Mouse (Mus musculus): ENCODE measurements around the gene Ell3.
"Not testable (repeated sequence)": the region's sequence is repeated elsewhere in the genome, so short reads cannot be mapped to it uniquely, and the experiment has no call there.

Gene Ell3

DNA sequence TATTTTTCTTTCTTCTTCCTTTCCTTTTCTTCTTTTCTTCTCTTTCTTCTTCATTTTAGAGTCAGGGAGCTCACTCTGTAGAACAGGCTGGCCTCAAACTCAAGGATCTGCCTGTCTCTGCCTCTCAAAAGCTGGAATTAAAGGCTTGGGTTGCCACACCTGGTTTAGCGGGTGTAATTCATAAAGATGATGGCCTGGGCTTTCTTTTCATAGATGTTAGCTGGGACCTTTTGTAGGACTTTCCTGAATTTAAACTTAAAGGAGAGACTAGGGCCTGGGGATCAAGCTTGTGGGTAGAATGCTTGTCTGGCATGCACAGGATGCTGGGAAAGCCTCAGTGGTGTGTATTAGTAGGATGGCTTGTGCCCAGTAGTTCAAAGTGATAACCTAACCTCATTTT, at the start of gene Ell3:
Ell3 (minus strand) TSS at position 101 of the 400 bp plus-strand sequence.
- DNase-seq (ENCODE audit: low read depth, low spot score): no peak

DNA sequence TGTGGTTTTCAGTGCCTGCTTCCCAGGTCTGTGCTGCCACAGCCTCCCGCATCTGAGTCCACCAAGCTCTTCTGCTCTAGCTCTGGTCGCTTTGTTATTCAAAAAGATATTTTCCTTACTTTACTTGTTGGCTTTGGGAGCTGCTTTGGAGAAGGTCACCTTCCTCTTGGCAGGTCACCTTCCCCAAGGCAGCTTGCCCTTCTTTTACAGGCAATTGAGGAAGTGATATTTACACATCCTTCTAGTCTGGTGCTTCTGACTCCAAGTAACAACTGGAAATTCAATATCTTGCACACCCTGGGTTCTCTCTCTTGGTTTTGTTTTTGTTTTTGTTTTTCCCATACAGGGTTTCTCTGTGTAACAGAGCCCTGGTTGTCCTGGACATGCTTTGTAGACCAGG, 40.3 kb upstream of the Ell3 start:
- DNase-seq (ENCODE audit: low read depth, low spot score): not testable (repeated sequence)

DNA sequence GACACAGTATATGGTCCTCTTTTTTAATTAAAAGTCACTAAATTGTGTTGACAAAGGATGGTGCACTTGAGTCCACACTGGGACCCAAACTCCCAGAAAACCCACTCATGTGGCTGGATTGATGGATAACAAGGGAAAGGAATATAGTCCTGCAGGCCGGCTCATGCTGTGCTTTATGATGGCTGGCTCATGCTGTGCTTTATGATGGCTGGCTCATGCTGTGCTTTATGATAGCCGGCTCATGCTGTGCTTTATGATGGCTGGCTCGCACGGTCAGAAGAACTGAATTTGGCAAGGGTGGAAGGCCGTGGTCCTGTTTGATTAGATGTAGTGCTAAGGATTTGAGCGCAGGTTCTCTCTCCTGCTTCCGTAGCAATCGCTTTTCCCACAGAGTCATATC, 39.5 kb upstream of the Ell3 start:
- no peak for DNase-seq (ENCODE audit: low read depth, low spot score)

DNA sequence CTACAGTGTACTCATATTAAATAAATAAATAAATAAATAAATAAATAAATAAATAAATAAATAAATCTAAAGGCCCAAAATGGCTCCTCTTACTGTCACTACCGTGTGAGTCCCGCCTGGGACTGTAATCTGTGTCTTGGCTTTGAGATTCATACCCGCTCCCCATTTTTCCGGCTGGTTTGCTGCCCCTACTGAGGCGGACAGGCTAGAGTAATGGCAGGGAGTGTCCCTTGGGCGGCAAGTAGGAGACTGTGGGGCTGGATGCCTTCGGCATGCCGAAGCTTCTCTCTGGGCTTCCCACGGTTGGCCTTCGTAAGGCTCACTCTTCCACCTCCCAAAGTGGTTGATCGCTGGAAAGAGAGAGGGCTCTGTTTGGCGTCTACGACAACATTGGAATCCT, 36.8 kb upstream of the Ell3 start:
- not testable (repeated sequence) for DNase-seq (ENCODE audit: low read depth, low spot score)

DNA sequence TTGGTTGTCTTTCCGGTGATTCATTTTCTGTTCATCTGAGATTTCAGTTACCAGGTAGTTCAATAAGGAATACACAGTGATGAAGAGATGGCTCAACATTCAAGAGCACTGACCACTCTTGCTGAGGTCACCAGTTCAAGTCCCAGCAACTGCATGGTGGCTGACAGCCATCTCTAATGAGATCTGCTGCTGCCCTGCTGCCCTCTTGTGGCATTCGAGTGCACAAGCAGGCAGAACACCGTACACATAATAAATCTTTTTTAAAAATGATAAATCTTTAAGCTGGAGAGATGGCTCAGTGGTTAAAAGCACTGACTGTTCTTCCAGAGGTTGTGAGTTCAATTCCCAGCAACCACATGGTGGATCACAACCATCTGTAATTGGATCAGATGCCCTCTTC, 36.4 kb upstream of the Ell3 start:
- no peak for DNase-seq (ENCODE audit: low read depth, low spot score)

DNA sequence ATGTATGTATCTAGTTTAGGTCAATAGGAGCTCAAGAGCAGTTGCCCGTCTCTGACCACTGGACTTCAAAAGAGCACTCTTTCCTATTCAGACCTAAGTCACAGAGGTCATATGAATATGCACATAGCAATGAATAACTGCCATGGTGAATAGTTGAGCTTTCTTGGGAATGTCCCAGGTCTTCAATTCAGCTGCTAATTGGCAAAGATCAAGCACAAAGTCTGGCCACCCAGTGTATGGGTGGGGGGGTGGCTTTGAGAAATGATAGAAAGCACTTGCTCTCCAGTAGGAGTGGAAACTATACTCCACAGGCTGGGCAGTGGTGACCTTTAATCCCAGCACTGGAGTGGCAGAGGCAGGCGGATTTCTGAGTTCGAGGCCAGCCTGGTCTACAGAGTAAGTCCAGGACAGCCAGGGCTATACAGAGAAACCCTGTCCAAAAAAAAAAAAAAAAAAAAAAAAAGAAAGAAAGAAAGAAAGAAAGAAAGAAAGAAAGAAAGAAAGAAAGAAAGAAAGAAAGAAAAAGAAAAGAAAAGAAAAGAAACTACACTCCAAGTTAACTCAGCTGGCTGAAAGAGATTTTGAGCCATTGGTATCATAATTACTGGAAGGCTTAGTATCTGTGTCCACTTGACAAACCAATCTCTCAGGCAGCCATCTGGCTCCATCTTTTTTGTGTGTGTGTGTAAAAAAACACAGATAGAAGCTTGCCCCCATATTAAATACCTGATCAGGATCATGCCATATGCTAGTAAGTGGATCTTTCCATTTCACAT, 33.6 kb upstream of the Ell3 start:
- no peak for DNase-seq (ENCODE audit: low read depth, low spot score)

DNA sequence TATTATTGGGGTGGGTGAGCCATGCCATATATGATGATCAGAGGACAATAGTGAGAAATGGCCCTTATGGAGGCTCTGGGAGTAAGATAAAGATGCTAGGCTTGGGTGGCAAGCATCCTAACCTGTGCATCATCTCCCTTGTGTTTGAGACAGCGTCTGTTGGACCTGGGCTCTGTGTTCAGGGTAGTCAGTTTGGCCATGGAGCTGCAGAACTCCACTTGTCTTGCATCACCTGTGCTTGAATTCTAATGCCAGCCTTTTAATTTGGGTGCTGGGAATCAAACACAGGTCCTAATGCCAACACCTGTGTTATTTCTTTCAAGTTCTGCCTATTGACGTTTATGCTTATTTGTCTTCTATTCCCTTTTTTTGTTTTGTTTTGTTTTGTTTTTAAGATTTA, 31.2 kb upstream of the Ell3 start:
- DNase-seq (ENCODE audit: low read depth, low spot score): not testable (repeated sequence)

DNA sequence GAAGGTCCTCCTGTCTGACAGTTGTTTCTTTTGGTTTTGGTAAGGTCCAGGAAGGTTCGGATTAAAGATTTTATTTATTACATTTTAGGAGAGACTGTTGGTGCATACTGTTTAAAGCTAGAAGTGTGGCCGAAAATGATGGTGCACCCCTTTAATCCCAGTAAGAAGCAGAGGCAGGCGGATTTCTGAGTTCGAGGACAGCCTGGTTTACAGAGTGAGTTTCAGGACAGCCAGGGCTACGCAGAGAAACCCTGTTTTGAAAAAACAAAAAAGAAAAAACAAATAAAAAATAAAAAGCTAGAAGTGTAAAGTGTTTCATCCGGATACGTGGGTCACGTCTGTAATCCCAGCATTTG, 30.1 kb upstream of the Ell3 start:
- no peak for DNase-seq (ENCODE audit: low read depth, low spot score)

DNA sequence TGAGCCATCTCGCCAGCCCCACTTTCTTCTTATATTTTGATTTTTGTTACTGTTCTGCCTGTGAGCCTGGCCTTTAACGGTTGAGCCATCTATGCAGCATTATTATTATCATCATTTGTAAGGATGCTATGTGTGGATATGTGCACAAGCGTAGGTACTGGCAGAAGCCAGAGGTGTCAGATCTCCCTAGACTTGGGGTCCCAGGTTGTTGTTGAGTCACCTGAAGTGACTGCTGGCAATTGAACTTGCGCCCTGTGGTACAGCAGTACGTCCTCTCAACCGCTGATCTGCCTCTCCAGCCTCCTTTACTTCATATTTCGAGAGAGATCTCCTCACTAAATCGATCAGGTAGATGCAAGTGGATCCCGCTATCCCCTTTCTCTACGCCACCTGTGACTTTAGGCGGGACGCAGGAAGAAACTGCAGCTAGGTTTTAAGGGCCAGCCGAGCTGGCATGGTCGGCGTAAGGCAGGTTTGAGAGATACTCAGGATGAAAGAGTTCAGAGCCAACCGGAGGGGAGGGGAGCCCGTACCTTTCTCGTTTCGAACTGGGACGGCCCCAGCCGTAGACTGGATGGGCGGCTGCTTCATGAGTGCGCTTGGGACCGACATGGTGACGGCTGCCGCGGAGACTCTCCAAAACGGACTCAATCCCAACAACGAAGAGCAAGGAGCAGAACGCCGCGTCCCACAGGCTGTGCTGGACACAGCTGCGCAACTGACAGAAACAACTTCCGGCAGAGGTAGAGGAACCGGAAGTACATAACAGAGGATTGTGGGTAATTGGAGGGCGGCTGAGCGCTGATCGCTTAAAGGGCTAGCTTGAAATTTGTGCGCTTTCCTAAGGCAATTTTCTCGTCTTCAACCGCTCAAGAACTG, 29.5 kb upstream of the Ell3 start, which contains the start of gene Mfap1b:
Mfap1b (minus strand) TSS at position 767 of the 879 bp plus-strand sequence.
- DNase-seq (ENCODE audit: low read depth, low spot score): peak; percentile 94

DNA sequence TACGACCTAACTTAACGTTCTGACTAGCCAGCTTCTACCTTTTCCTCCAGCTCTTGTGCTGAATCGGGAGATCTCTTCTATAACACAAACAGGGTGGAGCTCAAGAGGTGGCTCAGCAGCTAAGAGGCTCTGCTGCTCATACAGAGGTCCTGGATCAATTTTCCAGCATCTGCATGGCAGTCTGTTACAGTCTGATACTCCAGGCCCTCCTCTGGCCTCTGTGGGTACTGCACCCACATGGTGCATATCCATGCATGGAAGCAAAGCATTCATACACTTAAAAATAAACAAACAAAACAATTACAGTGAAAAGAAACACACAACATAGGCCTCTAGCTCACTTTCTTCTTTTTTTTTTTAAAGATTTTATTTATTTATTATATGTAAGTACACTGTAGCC, 28.7 kb upstream of the Ell3 start:
- DNase-seq (ENCODE audit: low read depth, low spot score): not testable (repeated sequence)

DNA sequence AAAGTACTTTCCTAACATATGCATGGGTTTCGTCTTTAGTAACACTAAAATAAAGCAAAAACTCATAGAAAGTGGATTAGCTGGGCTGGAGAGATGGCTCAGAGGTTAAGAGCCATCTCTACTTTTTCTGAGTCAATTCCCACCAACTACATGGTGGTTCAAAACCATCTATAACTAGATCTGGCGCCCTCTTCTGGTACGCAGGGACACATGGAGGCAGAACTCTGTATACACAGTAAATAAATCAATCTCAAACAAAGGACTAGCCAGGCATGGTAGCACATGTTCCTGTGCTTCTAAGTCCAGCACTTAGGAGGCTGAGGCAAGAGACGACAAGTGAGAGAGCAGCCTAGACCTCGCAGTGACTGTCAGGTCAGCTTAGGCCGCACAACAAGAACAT, 24.9 kb upstream of the Ell3 start:
- DNase-seq (ENCODE audit: low read depth, low spot score): not testable (repeated sequence)

DNA sequence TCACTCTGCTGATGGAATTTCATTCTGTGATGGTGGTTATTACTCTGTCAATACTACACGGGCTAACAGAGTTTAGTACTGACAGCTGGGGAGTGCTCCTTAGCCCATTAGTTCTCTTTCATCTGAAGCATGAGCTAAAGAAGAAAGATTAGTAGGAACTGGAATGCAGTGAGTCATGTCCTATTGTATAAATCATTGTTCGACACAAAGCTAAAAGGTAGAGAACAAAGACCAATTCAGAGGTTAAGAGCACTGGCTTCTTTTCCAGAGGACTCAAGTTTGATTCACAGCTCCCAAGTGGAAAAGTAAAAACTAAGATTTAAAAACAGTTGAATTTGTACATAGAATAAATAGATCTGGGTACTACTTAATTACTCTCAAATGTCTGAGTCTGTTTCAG, 16.0 kb upstream of the Ell3 start:
- no peak for DNase-seq (ENCODE audit: low read depth, low spot score)

DNA sequence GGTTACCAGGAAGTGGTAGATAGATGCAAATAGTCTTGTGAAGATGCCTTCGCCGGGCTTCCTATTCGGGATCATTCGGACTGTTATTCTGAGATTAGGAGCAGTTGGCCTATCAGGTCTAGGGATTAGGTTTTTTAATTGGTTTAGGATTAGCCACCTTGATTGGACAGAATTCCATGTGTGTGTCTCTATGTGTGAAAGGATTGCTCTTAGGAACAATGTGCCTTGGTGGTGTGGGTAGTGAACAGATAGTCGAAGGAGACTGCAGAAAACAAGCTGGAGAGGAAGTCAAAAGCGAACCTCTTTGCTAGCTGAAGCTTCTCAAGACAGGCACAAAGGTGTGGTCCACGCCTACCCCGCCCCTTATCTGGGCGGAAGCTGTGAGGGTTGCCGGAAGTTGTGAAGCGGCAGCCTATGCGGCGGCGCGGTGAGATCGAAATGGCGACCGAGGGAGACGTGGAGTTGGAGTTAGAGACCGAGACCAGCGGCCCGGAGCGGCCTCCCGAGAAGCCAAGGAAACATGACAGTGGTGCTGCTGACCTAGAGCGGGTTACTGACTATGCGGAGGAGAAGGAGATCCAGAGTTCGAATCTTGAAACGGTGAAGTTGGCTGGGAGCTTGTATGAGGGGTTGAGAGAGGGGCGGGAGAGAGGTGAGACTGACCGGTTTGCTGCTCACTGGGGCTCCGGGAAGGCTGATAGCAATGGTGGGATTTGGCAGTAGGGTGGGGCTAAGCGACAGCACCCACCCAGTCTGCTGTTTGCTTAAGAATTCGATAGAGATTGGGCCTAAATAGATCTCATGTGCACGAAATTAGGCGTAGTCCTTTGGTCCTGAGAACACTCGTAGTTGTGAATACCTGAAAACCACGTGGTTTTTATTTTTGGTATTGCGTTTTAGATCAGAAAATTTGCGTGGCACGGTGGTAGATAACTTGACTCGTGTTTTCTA, 12.9 kb upstream of the Ell3 start, which contains the start of gene Serinc4:
Serinc4 (minus strand) TSS at position 90 of the 951 bp plus-strand sequence.
- DNase-seq (ENCODE audit: low read depth, low spot score): peak; percentile 81

DNA sequence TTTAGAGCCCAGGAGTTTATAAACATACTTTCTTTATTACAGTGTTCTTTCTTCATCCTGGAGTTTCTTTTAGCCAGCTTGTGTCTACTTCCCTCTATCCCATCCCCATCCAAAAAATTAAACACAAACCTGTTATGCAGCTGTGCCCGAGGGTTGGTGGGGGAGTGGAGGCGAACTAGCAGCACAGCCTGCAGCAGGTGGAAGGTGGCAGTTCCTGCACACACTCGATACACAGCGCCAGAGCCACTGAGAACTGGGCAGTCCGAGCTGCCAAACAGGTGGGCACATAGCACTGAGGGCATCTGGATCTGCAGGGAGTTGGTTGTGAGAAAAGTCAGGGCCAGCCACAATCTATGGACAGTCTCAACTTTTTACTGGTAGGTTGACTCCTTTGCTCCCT, 11.5 kb upstream of the Ell3 start:
- no peak for DNase-seq (ENCODE audit: low read depth, low spot score)

DNA sequence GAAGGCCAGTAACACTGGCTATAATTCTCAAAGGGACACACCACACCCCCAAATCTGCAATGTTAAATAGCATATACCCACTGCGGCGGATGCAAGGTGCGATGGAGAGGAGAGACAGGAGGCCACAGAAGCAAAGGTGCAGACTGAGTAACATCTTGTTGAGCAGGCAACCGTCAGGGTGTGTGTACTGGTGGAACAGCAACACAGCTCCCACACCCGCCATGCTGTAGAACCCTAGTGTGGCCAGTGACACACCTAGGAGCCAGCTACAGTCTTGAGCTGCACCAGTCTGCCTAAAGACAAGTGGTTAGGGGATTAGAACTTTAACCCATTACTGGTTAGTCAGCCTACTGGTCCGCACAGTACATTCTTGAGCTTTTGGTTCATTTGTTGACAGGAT, 9.8 kb upstream of the Ell3 start:
- DNase-seq (ENCODE audit: low read depth, low spot score): no peak

DNA sequence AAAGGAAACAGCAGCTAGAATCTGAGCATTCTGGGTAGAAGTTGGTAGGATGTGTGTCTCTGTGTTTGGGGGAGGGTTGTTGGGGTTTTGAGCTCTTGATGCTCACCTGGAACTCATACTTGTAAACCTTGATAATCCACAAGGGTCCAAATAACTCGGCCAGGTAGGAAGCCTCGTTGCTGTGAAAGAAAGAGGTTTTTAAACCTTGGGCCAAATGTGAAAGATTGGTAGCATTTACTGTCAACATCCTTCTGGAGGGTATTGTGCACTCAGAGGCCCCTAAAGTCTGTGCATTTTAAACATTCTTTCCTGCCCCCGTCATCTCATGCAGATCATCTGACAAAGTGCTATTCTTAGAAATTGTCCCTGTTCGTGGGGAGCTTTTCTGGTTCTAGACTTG, 8.9 kb upstream of the Ell3 start, which contains the start of gene Hypk:
Hypk (plus strand) TSS at position 301 of the 400 bp plus-strand sequence.
- no peak for DNase-seq (ENCODE audit: low read depth, low spot score)

DNA sequence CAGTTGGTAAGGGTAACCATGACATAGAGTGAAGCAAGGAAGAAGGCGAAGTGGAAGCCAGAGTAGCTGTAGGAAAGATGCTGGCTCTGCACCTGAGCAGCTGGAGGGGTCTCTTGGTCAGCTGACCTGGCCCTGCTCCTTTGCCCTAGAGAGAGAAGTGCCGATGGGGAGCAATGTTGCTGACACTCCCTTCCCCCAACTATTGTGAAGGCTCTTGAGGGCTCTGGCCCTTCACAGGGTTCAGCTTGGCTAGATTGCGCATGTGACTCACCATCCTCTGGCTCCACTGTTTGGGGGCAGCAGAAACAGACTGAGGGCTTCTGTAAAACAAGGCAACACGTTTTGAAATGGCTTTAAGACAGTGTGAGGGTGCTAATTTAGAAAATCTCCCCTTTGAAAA, 8.3 kb upstream of the Ell3 start:
- DNase-seq (ENCODE audit: low read depth, low spot score): no peak

DNA sequence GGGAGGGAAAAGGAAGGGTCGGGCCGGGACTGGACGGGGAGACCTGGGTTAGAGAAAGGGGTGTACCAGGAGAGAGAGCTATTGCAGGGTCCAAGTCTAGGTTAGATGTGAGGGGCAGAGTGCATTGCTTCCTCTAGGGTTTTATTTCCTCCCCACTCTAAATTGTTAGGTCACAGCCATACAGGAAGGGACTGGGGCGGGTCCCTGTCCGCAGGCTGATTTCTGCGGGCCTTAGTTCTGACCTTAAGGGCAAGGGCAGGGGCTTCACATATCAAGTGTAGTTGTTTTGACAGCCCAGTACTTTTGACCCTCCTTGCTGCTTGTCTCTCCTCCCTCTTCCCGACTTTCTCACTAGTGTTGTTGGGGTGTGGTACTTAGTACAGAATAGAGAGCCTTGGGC, 6.0 kb upstream of the Ell3 start:
- DNase-seq (ENCODE audit: low read depth, low spot score): no peak

DNA sequence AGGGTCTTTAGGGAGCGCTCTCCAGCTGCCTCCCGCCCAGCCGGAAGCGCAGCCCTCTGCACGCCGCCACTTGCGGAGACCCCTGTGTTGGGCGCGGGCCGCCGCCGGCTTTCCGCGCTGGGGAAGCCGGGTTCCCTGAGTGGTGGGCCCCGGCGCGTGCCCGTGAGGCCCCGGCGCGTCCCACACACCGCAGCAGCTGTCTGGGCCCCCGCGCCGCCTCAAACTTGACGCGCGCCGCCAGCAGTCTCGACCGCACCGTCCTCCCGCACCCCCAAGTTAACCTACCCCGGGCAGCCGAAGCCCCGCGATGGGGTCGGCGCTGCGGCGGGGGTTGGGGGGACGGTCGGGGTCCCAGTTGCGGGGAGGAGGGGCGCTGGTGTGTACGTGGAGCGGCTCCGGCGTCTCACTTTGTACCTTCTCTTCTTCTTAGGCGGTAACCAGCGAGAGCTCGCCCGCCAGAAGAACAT, 5.5 kb upstream of the Ell3 start:
- no peak for DNase-seq (ENCODE audit: low read depth, low spot score)

DNA sequence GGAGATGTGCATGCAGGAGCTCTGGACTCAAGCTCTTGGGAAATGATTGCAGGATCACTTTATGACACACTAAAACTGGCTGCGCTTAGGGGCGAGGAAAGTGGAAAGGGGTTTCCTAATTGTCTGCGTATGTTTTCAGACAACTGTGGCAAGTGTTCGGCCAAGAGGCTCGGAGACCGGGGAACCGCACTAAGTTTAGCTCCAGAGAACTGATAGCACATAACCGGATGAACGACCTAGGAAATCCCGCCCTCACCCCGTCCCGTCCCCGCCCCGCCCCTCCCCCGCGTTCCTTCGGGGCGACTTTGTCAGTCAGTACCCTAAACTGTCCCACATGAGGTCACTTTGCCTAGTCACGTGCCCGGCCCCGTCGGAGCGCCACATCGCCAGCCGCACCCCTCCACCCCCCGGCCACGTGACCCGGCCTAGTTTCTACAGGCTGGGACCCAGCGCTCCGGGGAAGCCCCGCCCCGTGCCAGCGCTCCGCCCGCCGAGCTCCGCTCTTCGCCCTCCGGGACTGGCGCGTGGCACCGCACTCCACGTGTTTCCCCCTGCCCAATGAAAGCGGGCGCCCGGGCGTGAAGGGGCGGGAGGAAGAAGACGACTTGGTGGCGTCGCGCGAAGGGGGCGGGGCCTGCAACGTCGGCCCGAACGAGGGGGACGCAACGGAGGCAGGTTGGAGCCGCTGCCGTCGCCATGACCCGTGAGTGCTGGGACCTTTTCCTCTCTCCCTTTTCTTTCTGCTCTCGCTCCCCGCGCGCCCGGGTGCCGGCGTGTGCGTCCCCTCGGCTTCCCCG, 4.9 kb upstream of the Ell3 start, which contains the start of gene Serf2:
Serf2 (plus strand) TSS at position 457 of the 797 bp plus-strand sequence.
- DNase-seq (ENCODE audit: low read depth, low spot score): peak; percentile 94
